Mouse (Mus musculus) neural tube, embryonic 13.5 days (tissue): ENCODE data around the gene Zfp697. TPM values are rescaled to one million over a fixed set of nuclear protein-coding genes. Genes with fewer than 3 reads are reported as not detected.

Source experiments
- ATAC-seq: fragments of 200-750 bp; cut with Nextera tagmentation; 2 replicates; pipeline ENCODE4 v1.8.0; 2017; ENCODE audit warnings: low read depth, mild to moderate bottlenecking, moderate TSS enrichment, moderate library complexity
- H3K27ac ChIP-seq: fragments of 300-500 bp; sonication (generic); replicated peaks from 2 replicates; pipeline ENCODE4 v1.5.1; 2015; ENCODE audit warnings: moderate library complexity, mild to moderate bottlenecking, inconsistent platforms
- H3K27me3 ChIP-seq: fragments of 300-500 bp; sonication (generic); 2 replicates; pipeline ENCODE4 v1.6.1; 2015; ENCODE audit warnings: mild to moderate bottlenecking, inconsistent platforms
- H3K36me3 ChIP-seq: fragments of 300-500 bp; sonication (generic); 2 replicates; pipeline ENCODE4 v1.6.1; 2015; ENCODE audit warnings: mild to moderate bottlenecking, inconsistent platforms
- H3K4me1 ChIP-seq: fragments of 300-500 bp; sonication (generic); replicated peaks from 2 replicates; pipeline ENCODE4 v1.6.1; 2015; ENCODE audit warnings: inconsistent platforms
- H3K4me2 ChIP-seq: fragments of 300-500 bp; sonication (generic); 2 replicates; pipeline ENCODE4 v1.6.1; 2015; ENCODE audit warnings: inconsistent platforms, mild to moderate bottlenecking, moderate library complexity
- H3K4me3 ChIP-seq: fragments of 300-500 bp; sonication (generic); 2 replicates; pipeline ENCODE4 v1.5.1; 2015; ENCODE audit warnings: mild to moderate bottlenecking, inconsistent platforms
- H3K9ac ChIP-seq: fragments of 300-500 bp; sonication (generic); 2 replicates; pipeline ENCODE4 v1.6.1; 2015; ENCODE audit warnings: moderate library complexity, mild to moderate bottlenecking, inconsistent platforms
- H3K9me3 ChIP-seq: fragments of 300-500 bp; sonication (generic); 2 replicates; pipeline ENCODE4 v1.6.1; 2016; ENCODE audit warnings: inconsistent platforms
- WGBS: fragments of 180-500 bp; shearing (Covaris S2); methylation state at CpG from one replicate; pipeline ENCODE4 v1.1.7; 2015; 5-methylcytosine and 5-hydroxymethylcytosine counted together
- polyA plus RNA-seq: library from polyadenylated mRNA; unstranded; fragments of >200 nt; fragmentation: Nextera tagmentation; extraction: Ambion mirVana; gene quantifications from 2 replicates; pipeline ENCODE4 v1.2.1, GENCODE M21; 2015

Zfp697 gene
- polyA plus RNA-seq, 1 experiment from 2014 or later, result 14.9 TPM

GRCm38 (mm10) chr3:98348705-98349104 is 33.6 kb upstream of the Zfp697 start:
- H3K4me1 ChIP-seq, result no peaks in the 10 kb centered on the region
- H3K9ac ChIP-seq, result no peak overlapping the region
- H3K9me3 ChIP-seq, result no peaks in the 10 kb centered on the region
- H3K4me3 ChIP-seq, result no peak overlapping the region
- H3K4me2 ChIP-seq, result no peak overlapping the region
- H3K36me3 ChIP-seq, result no peaks in the 10 kb centered on the region
- no peaks in the 10 kb centered on the region for H3K27me3 ChIP-seq
- 17% methylated on average over 8 of the region's 8 CpGs for WGBS
- peak; percentile 53; the same call in 1 of the 2 replicates for ATAC-seq
- H3K27ac ChIP-seq, result no peak overlapping the region

- H3K9me3 ChIP-seq, result no peaks in the 10 kb centered on the region
- no peak overlapping the region for H3K4me3 ChIP-seq
- H3K4me1 ChIP-seq, result peaks cover 11% of the 10 kb centered on the region
- H3K9ac ChIP-seq, result no peak overlapping the region
- H3K36me3 ChIP-seq, result no peaks in the 10 kb centered on the region
- H3K27ac ChIP-seq, result no peak overlapping the region
- H3K4me2 ChIP-seq, result no peak overlapping the region
- WGBS, result 36% methylated on average over 7 of the region's 7 CpGs
- no peak for ATAC-seq
- H3K27me3 ChIP-seq, result no peaks in the 10 kb centered on the region
Observed at GRCm38 (mm10) chr3:98353892-98354291, 28.4 kb upstream of the Zfp697 start.

GRCm38 (mm10) chr3:98355344-98356025 is 26.8 kb upstream of the Zfp697 start:
- no peak overlapping the region for H3K9ac ChIP-seq
- no peaks in the 10 kb centered on the region for H3K36me3 ChIP-seq
- H3K4me3 ChIP-seq, result no peak overlapping the region
- no peaks in the 10 kb centered on the region for H3K9me3 ChIP-seq
- peak overlapping the region; percentile 46; the same call in 1 of the 2 replicates for H3K27ac ChIP-seq
- no peak overlapping the region for H3K4me2 ChIP-seq
- 54% methylated on average over 10 of the region's 10 CpGs for WGBS
- ATAC-seq, result peak; percentile 72
- no peaks in the 10 kb centered on the region for H3K27me3 ChIP-seq
- peaks cover 11% of the 10 kb centered on the region for H3K4me1 ChIP-seq

- Histone ChIP-seq H3K9me3 (no peaks in the 10 kb centered on the region), H3K4me1 (peaks cover 11% of the 10 kb centered on the region), H3K4me2 (no peak overlapping the region), H3K27me3 (no peaks in the 10 kb centered on the region), H3K4me3 (no peak overlapping the region), H3K36me3 (no peaks in the 10 kb centered on the region), H3K9ac (no peak overlapping the region), H3K27ac (peak overlapping the region; percentile 46; the same call in 1 of the 2 replicates)
- ATAC-seq, result peak; percentile 75
- 63% methylated on average over 6 of the region's 6 CpGs for WGBS
Observed at GRCm38 (mm10) chr3:98356026-98356365, 26.3 kb upstream of the Zfp697 start.

- no peak overlapping the region for H3K9ac ChIP-seq
- WGBS, result 77% methylated on average over 3 of the region's 3 CpGs
- H3K36me3 ChIP-seq, result no peaks in the 10 kb centered on the region
- H3K4me2 ChIP-seq, result no peak overlapping the region
- no peak overlapping the region for H3K4me3 ChIP-seq
- no peaks in the 10 kb centered on the region for H3K27me3 ChIP-seq
- peaks cover 11% of the 10 kb centered on the region for H3K4me1 ChIP-seq
- no peak for ATAC-seq
- no peaks in the 10 kb centered on the region for H3K9me3 ChIP-seq
- no peak overlapping the region for H3K27ac ChIP-seq
Observed at GRCm38 (mm10) chr3:98356632-98357370, 25.5 kb upstream of the Zfp697 start.

GRCm38 (mm10) chr3:98362753-98363152 is 19.5 kb upstream of the Zfp697 start:
- Histone ChIP-seq H3K4me1 (no peaks in the 10 kb centered on the region), H3K36me3 (no peaks in the 10 kb centered on the region), H3K4me3 (no peak overlapping the region), H3K27ac (no peak overlapping the region), H3K4me2 (no peak overlapping the region), H3K9ac (no peak overlapping the region), H3K9me3 (no peaks in the 10 kb centered on the region), H3K27me3 (no peaks in the 10 kb centered on the region)
- 41% methylated on average over 2 of the region's 2 CpGs for WGBS
- ATAC-seq, result no peak

GRCm38 (mm10) chr3:98366086-98366485 is 16.2 kb upstream of the Zfp697 start:
- Histone ChIP-seq H3K4me1 (no peaks in the 10 kb centered on the region), H3K9ac (no peak overlapping the region), H3K36me3 (no peaks in the 10 kb centered on the region), H3K27ac (no peak overlapping the region), H3K4me3 (no peak overlapping the region), H3K27me3 (no peaks in the 10 kb centered on the region), H3K9me3 (0 out of 2 replicates have a peak, but pooled peaks cover under 1% of the 10 kb centered on the region), H3K4me2 (no peak overlapping the region)
- ATAC-seq, result no peak
- 82% methylated on average over 3 of the region's 3 CpGs for WGBS

- Histone ChIP-seq H3K4me3 (no peak overlapping the region), H3K27me3 (no peaks in the 10 kb centered on the region), H3K4me2 (no peak overlapping the region), H3K27ac (no peak overlapping the region), H3K9me3 (peaks cover 8% of the 10 kb centered on the region), H3K36me3 (no peaks in the 10 kb centered on the region), H3K4me1 (no peaks in the 10 kb centered on the region), H3K9ac (no peak overlapping the region)
- no peak for ATAC-seq
- 84% methylated on average over 4 of the region's 4 CpGs for WGBS
Observed at GRCm38 (mm10) chr3:98366823-98367222, 15.4 kb upstream of the Zfp697 start.

- Histone ChIP-seq H3K4me3 (no peak overlapping the region), H3K9ac (no peak overlapping the region), H3K36me3 (no peaks in the 10 kb centered on the region), H3K27ac (no peak overlapping the region), H3K4me2 (no peak overlapping the region), H3K9me3 (peaks cover 13% of the 10 kb centered on the region), H3K4me1 (no peaks in the 10 kb centered on the region), H3K27me3 (no peaks in the 10 kb centered on the region)
- WGBS, result 63% methylated on average over 4 of the region's 4 CpGs
- no peak for ATAC-seq
Observed at GRCm38 (mm10) chr3:98368283-98368682, 14.0 kb upstream of the Zfp697 start.

- Histone ChIP-seq H3K27me3 (no peaks in the 10 kb centered on the region), H3K4me1 (no peaks in the 10 kb centered on the region), H3K27ac (no peak overlapping the region), H3K4me3 (no peak overlapping the region), H3K4me2 (no peak overlapping the region), H3K36me3 (no peaks in the 10 kb centered on the region), H3K9ac (no peak overlapping the region), H3K9me3 (peaks cover 13% of the 10 kb centered on the region)
- ATAC-seq, result no peak
- WGBS, result 97% methylated on average over 2 of the region's 2 CpGs
Observed at GRCm38 (mm10) chr3:98368776-98369175, 13.5 kb upstream of the Zfp697 start.

GRCm38 (mm10) chr3:98374062-98374719 is 8.1 kb upstream of the Zfp697 start:
- Histone ChIP-seq H3K9me3 (peaks cover 13% of the 10 kb centered on the region), H3K4me2 (no peak overlapping the region), H3K4me3 (no peak overlapping the region), H3K9ac (no peak overlapping the region), H3K36me3 (no peaks in the 10 kb centered on the region), H3K27me3 (no peaks in the 10 kb centered on the region), H3K4me1 (no peaks in the 10 kb centered on the region), H3K27ac (no peak overlapping the region)
- no peak for ATAC-seq
- WGBS, result 83% methylated on average over 3 of the region's 3 CpGs

- Histone ChIP-seq H3K27me3 (no peaks in the 10 kb centered on the region), H3K9me3 (peaks cover 13% of the 10 kb centered on the region), H3K4me2 (no peak overlapping the region), H3K36me3 (no peaks in the 10 kb centered on the region), H3K9ac (no peak overlapping the region), H3K27ac (no peak overlapping the region), H3K4me3 (no peak overlapping the region), H3K4me1 (no peaks in the 10 kb centered on the region)
- ATAC-seq, result no peak
- 91% methylated on average over 5 of the region's 5 CpGs for WGBS
Observed at GRCm38 (mm10) chr3:98374980-98375379, 7.3 kb upstream of the Zfp697 start.
